ENCODE assay signal across 14 mouse cellular contexts in genomic region chr16:4702646-4703045, GRCm38 (mm10).
"Had no signal": no experiment of that assay in that cellular context is flagged by ENCODE, and none has a peak within 500 bp of the region (broad histone marks: within the 10 kb centered on the region; RNA-seq: fewer than 3 reads in every experiment).

No protein-coding gene starts in this region.

- ATAC-seq: intestine, embryonic 16.5 days; midbrain, embryonic 16.5 days had no signal

- H3K4me3 ChIP-seq: kidney, embryonic 15.5 days; limb, embryonic 15.5 days; midbrain, embryonic 12.5 days; neural tube, embryonic 15.5 days had no signal

- H3K27ac ChIP-seq: kidney, embryonic 15.5 days; limb, embryonic 15.5 days; midbrain, embryonic 12.5 days; neural tube, embryonic 15.5 days had no signal

- H3K4me1 ChIP-seq: kidney, embryonic 15.5 days; limb, embryonic 15.5 days; midbrain, embryonic 12.5 days; neural tube, embryonic 15.5 days had no signal

- H3K9me3 ChIP-seq: kidney, embryonic 15.5 days; limb, embryonic 15.5 days; midbrain, embryonic 12.5 days; neural tube, embryonic 15.5 days had no signal

- H3K4me2 ChIP-seq: kidney, embryonic 15.5 days; limb, embryonic 15.5 days; midbrain, embryonic 12.5 days; neural tube, embryonic 15.5 days had no signal

- H3K27me3 ChIP-seq: kidney, embryonic 15.5 days; limb, embryonic 15.5 days; midbrain, embryonic 12.5 days; neural tube, embryonic 15.5 days had no signal

- H3K9ac ChIP-seq: kidney, embryonic 15.5 days; limb, embryonic 15.5 days; midbrain, embryonic 12.5 days; neural tube, embryonic 15.5 days had no signal

- DNase-seq: kidney, adult 2 months; kidney, postnatal 14 days; layer of hippocampus, adult 9-11 months; layer of hippocampus, postnatal 36 days; right cerebral cortex, adult 18-20 months; right cerebral cortex, postnatal 25 days; thymus, adult 18-20 months; thymus, postnatal 25 days had no signal
